Mouse (Mus musculus) hematopoietic stem cell, adult 5-6 weeks (primary cell): ENCODE measurements around the gene 2010111I01Rik. TPM values are rescaled to one million over a fixed set of nuclear protein-coding genes. Genes with fewer than 3 reads are reported as not detected.

ENCODE experiments used
- ATAC-seq, 2 experiments: fragments of 125-278 bp in 1 of 2; replicated peaks in 1 of 2; 2 replicates each; pipeline ENCODE4 v1.8.0; 2016 to 2017; ENCODE audit warnings: inconsistent platforms in 2 of 2, mild to moderate bottlenecking in 2 of 2, moderate number of reproducible peaks in 2 of 2, low read depth in 1 of 2, moderate TSS enrichment in 1 of 2; ENCODE audit not compliant: low FRiP score in 2 of 2, poor library complexity in 2 of 2, severe bottlenecking in 2 of 2, insufficient read depth in 1 of 2, low TSS enrichment in 1 of 2
- total RNA-seq: library from RNA; stranded (forward); fragments of 172-1452, 232-1000 nt; gene quantifications from 2 replicates; pipeline ENCODE4 v1.2.3, GENCODE M21; 2017

Gene 2010111I01Rik
- total RNA-seq, 1 experiment from 2014 or later, result 47.1 TPM

DNA sequence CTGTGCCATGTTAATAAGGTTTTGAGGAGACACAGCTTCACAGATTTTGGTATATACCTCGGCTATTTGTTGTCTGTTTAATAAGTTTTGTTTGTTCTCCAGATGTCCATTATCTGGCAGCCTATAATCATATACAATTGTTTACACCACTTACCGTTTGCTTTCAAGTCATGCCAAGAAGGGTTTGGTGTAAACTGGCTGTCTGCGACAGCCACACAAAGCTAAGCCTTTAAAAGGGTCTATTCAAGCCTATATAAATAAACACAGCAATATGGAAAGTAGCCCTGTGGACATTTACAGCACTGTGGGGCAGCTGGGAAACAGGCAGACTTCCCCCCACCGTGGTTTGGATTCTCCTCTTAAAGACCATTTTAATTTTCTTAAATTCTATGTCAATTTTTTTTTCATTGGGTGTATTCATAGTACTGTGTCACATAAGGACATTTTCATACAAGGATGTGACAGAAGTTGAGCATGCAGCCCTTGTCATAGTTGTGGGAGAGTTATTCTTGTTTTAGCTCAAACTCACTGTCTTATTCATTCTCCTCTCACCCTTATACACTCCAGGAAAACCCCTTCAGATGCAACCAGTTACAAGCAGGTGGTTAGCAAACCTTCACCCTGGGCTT is 15.0 kb upstream of the 2010111I01Rik start:
- no peak for ATAC-seq

DNA sequence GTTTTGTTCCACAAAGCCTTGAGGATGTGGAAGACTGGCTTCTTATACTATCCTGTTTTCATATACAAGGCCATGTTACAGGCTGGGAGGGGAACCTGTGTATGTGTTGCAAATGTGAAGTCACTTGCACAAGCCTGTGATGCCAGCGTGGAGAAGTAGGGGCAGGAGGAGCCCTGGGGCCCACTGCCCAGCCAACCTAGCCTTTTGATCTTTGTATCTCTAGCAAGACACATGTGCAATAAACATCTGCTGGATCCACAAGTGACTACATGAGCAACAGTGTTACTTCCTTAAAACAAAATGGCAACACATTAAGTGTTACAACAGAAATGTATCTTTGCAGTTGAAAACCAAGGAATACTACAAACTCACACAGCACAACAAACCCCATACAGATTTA is 13.1 kb upstream of the 2010111I01Rik start:
- ATAC-seq, result peak in 1 of 2 experiments; percentile 60; a peak in 2 of 4 replicates

DNA sequence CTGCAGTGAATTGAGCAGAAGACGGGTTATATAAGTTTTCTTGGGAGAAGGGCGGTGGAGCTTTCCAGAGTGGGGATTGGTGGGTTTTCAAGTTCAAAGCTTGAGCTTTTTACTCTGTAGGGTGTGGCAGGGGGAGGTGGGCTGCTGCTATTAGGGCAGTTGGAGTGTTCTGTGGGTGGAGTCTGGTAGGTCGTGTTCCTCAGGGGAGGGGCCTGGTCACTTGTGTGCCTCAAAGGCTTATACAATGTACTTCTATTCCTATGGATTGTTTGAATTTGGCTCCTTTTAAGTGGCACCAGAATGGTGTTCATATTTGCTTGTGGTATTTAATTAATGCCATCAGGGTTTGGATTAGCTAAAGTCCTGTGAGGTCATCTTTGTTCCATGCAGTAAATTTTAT is 12.6 kb upstream of the 2010111I01Rik start:
- no peak for ATAC-seq

DNA sequence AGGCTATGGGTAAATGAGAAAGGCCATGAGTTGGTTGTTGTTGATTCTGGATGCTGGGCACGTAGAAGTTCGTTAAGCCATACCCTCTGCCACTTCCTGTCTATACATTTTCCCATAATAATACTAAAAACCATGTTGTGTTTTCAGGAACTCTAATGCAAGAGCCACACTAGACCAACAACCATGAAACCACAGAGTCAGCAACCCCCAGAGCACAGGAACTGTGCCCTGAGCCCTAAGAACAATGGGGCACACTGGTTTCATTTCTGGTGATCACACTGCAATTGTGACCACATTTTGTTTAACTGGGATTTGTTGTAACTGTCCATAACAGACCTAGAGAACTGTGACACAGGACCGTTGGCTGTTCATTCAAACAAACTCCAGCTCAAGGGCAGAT is 12.1 kb upstream of the 2010111I01Rik start:
- ATAC-seq, result peak in 1 of 2 experiments; percentile 50; a peak in 1 of 4 replicates

DNA sequence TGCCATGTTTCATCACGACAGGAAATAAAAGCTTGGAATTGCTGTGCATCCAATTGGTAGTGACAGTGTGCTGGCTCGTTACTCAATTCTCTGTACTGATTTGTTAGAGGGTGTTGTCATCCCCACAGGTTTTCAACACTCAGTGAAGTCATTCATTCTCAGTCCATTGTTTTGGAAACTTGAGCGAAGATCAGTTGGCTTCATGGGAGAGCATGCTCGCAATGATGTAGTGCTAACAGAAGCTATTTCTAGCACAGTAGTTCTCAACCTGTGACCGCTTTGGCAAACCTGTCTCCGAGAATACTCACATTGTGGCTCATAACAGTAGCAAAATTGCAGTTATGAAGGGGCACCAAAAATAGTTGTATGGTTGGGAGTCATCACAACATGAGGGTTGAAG is 8.7 kb upstream of the 2010111I01Rik start:
- ATAC-seq, result no peak; a peak in 1 of 4 replicates

DNA sequence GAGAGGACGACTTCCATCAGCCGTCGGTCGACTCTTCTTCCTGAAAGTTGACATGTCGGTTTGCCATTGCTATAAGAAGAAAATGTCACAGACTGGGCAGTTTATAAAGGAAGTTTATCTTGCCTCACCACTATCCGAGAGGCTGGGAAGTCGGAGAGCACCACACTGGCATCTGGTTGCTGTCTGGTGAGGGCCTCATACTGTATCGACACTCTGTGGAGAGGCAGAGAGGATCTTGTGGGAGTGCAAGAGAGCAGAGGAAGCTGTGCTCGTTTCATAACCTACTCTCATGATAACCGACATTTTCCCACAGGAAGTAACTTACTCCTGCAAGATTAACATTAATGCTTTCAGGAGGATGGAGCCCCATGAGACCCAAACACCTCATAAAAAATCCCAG is 7.9 kb upstream of the 2010111I01Rik start:
- ATAC-seq, result peak; percentile 68 to 79

DNA sequence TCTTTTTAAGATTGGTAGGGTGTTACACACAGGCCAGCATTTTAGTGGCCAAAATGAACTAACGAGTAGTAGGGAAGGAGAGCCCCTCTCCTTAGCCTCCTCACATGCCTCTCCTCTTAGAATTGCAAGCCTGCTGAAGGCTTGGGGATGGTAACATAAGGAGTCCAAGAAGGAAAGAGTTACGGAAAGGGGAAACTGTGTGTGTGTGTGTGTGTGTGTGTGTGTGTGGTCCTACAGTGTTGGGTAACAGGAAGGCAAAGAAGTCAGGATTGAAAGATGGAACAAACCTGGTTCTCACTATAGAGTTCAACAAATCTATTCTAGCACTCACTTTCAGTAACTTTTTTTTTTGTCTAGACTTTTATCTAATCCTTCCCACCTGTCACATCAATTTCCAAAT is 1.3 kb upstream of the 2010111I01Rik start:
- no peak for ATAC-seq

DNA sequence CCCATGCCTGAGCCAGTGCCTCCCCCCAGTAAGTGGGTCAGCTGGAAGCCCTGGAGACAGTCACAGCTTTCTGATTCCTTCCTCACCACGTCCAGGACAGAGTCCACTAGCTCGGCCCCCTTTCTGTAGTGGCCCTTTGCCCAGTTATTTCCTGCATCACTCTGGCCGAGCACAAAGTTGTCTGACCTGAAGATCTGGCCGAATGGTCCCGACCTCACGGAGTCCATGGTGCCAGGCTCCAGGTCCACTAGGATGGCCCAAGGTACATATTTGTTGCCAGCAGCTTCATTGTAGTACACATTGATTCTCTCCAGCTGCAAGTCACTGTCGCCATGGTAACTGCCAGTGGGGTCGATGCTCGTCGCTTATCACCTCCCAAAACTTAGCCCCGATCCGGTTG is 3.5 kb downstream of the 2010111I01Rik start:
- ATAC-seq, result no peak

DNA sequence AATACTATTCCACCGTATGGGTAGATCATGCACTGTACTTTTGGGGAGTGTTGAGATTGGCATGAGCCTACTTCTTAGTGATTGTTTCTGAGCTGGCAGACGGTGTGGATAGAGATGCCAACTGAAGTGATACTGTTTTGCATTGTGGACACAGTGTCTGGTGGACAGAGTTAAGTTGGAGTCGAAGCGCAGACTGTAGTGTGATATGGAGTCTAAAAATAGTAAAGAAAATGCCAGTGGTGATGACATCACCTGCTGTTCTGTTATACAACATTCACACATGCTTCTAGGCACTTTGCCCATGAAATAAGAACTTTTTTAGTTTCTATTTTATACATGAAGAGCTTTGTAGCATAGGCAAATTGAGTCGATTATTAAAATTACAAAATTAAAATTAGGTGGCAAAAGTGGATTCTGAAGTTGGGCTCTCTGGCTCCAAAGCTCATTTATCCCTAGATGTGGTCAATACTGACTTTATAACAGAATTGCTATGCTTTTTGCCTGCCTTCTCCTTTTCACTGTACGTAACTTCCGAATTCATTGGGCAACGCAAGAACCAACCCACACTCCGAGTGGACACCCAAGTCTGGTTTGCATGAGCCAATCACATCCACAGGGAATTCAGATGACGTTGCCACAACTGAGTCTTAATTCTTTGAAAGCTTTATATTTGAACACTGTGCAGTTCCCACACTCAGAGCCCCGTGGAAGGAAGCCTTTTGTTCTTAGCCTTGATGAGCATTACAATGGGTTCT is 6.0 kb downstream of the 2010111I01Rik start:
- peak in 1 of 2 experiments; percentile 53; a peak in 1 of 4 replicates for ATAC-seq

DNA sequence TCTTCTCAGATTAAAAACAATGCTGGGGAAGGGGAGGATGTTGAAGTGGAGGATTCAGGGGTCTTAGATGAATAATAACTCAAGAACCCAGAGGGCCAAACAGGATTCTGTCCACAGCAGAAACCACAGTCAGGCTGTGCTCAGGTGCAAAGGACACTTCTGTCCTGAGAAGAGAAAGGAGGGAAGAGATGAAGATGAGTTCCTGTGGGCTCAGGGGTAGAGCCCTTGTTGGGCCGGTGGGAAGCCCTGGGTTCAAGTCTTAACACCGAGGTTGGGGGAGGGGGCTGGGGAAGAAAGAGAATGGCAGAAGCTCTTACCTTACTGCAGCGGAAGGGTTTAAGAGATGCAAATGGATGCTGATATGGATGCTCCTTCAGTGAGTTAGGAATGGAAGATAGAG is 7.7 kb downstream of the 2010111I01Rik start:
- ATAC-seq, result no peak

DNA sequence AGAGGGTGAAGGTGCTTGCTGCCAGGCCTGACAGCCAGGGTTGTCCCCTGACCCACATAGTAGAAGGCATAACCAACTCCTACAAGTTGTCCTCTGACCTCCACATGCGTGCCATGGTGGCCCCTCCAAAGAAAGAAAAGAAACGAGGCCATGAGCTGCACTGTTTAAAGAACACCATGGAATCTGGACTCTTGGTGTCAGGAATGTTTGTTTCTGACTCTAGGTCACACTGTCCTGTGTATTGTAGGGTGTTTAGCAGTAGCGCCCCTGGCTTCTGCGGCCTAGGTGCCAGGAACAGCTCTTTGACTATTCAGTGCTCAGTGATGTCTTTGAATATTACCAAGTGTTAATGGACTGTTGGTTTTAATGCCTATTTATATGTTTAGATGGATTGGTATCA is 8.4 kb downstream of the 2010111I01Rik start:
- ATAC-seq, result no peak

DNA sequence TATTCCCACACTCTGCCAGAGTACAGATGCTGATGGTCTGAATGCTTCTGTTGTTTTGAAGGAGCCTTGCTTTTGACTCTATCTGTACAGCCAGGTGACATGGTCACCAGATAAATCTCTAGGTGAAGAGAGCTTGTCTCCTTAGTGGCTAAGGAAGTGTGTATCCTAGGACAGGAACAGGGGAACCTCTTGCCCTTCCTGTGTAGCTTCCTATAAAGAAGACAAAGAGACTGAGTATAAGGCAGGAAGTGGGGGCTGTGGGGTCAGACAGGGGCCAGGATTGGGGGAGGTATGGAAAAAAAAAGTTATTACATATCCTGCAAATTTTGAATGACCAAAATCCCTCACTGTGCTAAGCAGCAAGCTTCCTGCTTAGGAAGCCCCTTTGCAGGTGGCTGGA is 13.4 kb downstream of the 2010111I01Rik start:
- no peak for ATAC-seq

DNA sequence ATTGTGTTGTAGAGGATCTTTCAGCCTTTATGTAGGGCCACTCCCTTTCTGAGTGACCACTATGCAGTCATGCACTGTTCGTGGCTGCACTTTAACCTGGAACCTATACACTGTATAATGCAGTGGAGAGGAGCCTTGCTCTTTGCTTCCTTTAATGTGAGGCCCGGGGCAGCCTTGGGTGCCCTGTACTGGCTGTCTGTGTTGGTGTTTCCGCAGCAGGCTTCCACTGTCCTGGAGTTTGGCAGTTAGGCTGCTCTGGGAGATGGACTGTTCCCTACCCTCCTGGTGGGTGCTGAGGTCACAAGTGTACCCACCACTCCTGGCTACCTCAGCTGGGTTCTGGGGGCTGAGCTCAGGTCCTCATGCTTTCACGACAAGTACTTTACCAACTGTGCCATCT is 14.1 kb downstream of the 2010111I01Rik start:
- ATAC-seq, result 0 out of 4 replicates have a peak, but pooled peaks of 1 of the 2 experiments have one; percentile 25

DNA sequence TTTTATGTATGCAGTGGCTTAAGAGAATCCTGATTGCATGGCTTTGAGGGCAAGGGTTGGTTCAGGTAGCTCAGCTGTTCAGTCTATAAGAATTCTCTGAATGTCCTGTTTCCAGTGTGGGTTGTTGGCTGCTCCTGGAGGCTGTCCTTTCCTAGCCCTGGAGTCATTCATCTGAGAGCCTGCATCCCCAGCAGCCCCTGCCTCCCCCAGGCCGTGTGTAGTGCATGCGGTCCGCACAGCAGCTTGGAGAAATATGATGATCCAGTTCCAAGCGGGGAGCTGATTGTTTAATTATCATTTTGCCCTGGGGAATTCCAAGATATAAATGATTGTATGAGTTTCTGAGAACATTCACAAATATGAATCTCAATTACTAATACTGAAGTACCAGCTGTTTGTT is 14.5 kb downstream of the 2010111I01Rik start:
- no peak for ATAC-seq

DNA sequence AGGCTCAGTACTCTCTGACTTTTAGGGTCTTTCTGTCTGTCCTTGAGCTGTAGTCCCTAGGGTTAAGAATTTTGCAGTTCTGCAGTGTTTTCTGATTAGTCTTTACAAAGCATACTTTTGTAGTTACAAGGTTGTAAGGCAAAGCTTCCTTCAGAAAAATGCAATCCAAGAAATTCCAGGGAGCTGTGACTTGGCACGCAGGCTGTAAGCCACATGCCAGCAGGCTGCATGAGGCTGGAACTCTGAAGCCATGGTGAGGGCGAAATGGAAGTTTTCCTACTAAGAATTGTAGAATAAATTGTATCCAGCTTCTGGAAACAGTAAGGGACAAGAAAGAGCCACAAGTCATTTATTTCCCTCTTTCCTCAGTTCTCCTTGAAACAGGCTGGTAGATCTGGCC is 15.4 kb downstream of the 2010111I01Rik start:
- no peak for ATAC-seq

DNA sequence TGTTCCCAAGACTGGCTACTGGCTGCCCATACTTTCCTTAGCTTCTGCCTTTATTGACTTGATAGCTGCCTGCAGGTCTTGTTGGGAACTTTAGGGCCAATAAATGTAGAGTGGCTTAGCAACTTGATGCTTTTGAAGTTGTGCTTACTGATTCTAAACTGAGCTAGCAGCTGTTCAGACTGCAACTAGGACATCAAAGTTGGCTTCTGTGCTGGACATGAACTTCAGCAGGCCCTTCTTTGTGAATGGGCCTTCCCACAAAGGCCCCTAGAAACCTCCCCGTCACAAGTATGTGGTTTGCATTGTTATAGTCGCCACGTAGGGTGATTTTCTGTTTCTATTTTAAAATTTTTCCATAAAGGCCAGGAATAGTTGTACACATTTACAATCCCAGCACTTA is 19.8 kb downstream of the 2010111I01Rik start:
- ATAC-seq, result no peak

DNA sequence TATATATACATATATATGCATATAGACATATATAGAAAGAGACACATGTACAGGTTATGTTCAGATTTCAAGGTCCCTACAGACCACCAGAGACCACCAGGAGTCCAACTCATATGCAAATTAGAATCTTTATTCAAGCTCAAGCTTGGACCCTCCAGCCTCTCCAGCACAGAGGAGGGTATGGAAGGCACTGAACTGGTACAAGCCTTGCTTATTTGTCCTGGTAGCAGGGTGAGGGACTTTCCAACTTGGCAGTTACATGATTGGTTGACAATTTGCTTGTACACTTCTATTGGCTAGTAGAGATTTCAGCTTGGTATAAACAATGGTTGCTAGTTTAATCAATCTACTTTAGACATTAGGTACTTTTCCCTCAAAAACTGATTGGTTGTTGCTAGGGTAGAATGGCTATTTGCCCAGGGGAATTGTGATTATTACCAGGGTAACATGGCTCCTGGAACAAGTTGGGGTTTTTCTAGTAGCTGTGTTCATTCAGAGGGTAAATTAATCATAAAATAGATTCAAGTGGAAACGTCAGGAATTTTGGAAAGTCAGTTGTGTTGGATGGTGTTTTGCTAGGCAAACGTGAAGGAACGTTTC is 25.3 kb downstream of the 2010111I01Rik start:
- no peak for ATAC-seq
